Mouse (Mus musculus) A20 (cell line): Measurements from ENCODE around the gene Ralgps1.

Experiments
- DNase-seq: peaks from one replicate; pipeline ENCODE4 v3.0.0-alpha.2; 2011; ENCODE audit warnings: low read depth, low spot score

The Ralgps1 gene

DNA sequence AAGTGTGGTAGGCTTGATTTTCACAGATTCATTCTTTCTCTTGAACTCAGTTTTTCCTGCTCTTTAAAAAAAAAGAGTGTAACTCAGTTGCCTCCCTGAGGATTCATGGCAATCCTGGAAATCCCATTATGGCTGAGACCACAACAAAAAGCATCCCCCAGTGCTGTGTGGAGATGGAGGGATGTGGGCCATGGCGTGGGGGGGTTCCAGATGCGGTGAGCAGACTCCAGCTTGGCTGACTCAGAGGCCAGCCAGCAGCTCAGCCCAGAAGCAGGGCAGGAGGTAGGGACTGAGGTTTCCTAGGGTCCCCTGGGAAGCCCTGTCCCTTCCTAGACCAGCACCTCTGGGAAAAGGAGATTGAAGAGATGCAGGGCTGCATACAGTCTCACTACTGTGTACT is 194.4 kb downstream of the Ralgps1 start:
- no peak for DNase-seq

DNA sequence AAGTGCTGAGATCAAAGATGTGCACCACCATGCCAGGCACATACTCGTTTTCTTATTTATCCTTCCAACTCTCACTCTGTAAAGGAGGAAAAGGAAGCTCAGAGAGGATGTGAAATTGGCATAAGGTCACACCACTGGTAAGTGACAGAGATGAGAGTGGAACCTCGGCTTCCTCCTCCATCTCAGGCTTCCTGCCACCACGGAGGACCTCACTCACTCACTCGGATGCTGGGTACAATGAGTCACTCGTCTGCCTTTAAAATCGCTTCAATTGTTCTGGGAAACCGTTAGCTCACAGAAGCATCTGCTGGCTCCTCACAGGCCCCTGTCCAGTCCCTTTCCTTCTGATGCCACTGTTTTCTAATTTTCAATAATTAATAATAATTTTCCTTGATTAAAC is 194.8 kb downstream of the Ralgps1 start:
- no peak for DNase-seq

DNA sequence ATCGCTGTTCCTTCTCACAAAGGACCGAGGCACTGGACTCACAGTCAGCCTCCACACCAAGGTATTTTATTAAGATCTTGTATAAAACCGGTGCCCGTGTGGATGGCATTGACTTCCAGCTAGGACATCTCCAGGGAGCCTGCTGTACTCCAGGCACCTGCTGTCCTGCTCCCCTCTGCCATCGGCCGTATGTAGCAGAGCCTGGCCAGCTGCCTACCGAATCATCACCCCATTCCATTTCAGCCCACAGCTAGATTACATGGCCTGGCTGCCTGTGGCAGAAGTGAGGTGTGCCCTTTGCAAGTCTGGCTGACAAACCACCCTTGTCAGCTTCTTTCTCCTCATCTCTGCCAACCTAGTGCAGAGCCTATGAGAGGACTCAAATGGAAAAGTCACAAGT is 197.6 kb downstream of the Ralgps1 start:
- no peak for DNase-seq

DNA sequence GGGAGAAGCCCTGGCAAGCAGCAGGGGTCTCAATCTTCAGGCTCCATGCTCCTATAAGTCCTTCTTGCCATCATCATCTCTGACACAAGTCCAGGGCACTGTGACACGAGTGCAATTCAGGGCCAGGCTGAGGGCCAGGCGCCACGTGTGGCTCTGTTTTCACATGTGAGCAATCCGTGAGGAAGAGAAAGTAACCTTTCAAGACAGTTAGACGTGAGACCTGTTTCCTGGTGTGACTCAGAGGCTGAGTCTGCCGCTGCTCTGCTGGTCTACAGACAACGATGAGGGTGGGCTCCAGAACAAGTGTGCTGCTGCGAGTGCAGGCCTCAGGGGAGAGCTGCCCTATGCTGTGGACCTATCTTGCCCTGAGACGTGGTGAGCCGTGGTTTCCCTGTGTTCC is 198.2 kb downstream of the Ralgps1 start:
- DNase-seq = peak; percentile 14

DNA sequence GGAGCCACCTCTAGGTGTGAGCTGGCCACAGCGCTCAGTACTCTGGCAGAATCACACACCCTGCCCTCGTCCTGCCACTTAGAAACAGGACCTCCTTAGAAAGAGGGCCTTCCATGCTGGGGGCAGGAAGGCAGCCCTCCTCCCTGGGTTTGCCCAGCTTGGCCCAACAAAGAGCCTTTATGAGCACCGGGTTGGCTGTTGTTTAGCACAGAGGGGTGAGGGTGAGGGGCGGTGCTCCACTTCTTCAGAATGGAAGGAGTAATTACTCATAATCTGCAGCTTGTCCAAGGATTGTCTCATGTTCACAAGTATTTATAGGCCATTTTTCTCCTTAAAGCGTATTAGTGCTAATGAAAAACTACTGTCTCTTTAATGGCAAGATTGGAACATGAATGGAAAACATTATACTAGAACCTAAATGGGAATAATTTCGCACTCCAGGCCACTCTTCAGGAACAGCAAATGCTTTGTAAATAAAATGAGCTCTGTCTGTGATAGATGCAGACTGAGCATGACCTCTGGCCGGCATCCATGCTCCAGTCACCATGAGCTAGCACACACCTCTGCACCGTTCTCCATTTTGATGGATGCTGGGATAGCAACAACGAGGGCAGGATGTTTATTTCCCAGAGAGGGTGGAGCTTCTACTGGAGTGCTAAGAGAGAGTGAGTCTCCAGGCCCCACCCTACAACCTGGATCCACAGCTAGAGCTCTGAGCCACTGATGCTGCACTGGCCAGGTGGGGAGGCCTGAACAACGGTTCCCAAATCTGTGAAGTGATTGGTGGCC is 200.3 kb downstream of the Ralgps1 start:
- DNase-seq = no peak

DNA sequence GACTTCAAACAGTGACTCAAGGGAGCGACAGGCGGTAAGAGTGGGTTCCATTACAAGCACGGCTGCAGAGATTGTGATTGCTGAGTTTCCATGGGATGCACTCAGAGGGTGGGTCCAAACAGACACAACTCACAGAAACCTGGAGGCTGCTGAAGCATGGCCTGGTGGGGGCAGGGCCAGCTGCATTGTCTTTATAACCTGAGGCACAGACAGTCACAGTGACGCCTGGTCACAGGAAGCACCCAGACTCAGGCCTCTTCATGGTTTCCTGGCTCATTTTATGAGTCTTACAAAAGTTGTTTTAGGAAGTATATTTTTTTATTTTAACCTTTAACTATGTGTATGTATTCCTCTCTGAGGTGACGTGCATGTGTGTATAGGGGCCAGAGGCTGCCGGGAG is 201.8 kb downstream of the Ralgps1 start:
- DNase-seq = no peak

DNA sequence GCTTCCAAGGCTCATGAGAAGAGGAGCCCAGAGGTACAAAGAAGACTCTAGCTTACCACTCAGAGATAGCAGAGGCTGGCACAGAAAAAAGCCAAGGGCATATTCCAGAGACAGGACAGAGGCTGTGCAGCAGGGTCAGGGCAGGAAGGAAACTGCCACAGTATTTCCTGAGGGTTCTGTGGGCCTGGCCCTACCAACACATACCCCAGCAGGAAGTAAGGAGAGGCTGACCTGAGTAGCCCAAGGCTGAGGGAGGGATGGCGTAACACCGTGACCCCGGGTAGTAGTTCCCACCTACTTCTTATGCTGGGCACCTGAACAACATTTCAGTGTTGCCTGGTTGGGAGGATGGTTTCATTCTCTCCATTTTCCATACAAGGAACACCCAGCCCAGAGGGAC is 204.2 kb downstream of the Ralgps1 start:
- no peak for DNase-seq

DNA sequence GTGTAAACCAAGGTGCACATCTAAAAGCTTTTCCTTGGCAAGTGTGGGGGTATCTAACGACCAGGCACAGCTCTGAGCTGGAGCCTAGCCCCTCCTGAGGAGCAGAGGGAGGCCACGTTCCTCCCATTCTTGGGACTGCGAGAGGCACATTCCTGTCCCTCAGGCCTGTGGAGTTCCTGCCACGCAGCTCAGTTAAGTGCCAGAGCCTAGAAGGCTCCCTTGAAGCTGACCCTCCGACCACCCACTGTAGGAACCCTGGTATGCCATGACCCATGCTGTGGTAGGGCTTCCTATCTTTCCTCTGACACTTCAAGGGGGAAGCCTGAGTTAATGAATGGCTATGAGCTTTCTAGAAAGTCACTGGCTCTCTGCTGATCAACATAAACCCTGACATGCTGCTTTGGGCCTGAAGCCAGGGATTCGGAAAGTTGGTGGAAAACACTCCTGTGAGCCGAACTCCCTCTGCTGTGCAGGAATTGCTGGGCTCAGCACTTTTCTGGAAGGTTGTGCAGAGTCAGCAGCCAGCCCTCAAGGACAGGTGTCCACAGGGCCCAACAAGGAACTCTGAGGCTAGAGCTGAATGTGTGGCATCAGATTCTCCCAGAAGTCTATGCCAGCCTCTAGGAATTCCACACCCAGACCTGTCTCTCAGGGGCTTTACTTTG is 205.4 kb downstream of the Ralgps1 start:
- DNase-seq = no peak

DNA sequence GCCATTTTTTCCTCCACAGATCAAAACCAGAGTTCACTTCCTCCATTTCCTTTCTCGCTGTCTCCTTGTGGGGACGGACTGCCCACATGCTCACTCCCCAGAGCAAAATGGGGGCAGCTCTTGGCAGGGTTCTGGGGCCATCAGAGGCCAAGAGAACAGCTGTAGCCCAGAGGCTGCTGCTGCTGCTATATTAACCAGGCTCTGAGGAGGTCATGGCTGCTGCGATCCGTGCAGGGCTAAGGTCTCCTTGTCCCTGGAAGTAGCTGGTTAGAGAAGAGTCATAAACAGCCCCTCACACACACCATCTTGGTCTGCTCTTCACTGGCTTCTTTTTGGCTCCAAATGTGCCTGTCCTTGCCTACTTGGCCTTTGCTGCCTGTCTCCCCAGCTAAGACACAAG is 206.1 kb downstream of the Ralgps1 start:
- DNase-seq = no peak

DNA sequence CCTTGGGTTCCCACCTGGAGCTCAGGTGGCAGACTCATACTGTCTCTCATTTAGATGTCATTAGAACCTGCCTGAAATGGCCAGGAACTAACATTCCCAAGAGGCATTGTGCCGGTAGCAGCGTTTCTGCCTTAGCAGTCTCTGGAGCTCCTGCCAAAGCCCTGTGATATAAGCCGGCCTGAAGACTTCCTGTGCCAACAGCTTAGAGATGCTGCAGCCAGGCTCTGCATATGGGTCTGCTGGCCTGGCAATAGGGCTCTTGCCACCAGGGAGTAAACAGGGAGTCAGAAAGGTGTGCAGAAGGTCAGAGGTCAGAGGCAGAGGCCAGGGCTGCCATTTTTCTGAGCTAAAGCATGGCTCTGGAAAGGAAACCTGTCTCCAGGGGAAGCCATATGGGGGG is 206.6 kb downstream of the Ralgps1 start:
- DNase-seq = no peak

DNA sequence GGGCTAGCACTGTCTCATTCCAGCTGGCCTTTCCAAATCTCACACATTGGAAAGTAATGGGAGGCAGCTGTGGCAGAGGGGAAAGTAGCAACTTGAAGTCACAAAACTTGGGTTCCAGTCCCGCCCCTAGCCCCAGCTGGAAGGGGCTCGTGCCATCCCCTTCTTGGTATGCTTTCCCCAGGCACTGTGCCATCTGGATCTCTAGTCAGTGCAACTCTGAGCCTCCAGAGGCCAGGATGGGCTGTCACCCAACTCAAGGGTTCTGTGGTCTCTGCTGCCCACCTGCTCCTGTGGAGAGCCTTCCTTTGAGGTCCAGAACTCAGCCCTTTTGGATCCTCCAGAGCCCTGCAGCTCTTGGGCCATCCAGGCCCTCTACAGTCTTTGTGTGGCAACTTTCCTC is 209.2 kb downstream of the Ralgps1 start:
- DNase-seq = no peak

DNA sequence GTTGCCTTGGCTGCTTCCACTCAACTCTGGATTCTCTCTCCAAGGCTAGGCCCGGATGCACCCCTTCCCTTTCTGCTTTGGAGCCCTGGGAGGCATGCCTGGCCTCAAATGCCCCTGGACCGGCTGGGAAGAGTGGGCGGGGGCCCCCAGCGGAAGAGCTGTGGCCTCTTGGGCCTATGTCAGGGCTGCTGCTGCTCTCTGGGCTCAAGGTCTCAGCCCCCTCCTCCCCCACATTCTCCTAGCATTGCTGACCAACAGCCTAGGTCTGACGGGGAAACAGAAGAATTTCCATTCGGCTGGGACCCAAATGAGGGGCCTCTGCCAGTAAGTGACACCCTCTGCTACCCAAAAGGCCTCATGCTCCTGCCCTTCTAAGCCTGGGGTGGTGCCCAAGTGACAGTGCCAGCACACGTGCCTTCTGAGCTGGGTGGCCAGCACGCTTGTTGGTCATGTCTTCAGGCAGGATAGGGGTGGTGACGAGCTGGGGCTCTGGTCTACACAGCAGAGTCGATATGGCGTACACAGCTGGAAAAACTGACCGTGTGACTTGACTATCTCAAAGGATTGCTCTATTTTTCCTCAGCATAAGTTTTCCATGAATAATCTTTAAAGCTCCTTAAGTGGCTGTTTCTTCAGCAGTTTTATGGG is 210.8 kb downstream of the Ralgps1 start:
- DNase-seq = no peak

DNA sequence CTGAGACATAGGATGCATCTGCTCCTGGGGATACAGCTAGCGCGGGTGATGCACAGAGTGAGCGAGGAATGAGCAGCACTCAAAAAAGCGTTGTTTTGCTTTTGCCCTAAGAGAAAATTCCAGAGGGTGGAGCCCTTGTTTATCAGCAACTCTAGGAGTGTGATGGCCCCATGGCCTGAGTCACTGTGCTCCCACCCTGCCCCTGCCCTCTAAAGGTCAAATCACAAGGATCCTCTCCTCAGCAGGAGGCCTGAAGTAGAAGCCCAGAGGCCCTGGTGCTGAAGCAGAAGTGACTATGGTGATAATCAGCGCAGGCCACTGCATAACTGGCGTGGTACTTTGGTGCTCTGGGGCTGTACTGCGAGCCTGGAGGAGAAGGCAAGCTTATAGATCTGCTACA is 211.7 kb downstream of the Ralgps1 start:
- DNase-seq = no peak

DNA sequence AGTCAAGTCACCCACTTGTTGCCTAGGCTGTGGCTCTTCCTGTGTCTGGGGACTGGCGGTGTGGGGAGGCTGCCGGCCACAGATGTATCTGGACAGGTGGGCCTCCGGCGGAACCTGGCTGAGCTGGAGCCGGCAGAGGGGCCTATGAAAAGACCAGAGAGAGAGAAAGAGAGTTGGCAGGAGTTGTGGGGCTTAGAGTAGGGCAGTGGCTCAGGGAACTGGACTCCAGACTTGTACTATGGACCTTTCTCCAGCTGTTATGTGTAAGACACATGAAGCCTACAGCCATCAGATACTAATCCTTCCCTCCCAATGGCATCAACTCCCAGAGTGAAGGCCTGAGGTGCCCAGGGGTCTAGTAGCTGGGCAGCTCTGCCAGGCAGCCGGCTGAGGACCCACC is 212.4 kb downstream of the Ralgps1 start:
- DNase-seq = no peak

DNA sequence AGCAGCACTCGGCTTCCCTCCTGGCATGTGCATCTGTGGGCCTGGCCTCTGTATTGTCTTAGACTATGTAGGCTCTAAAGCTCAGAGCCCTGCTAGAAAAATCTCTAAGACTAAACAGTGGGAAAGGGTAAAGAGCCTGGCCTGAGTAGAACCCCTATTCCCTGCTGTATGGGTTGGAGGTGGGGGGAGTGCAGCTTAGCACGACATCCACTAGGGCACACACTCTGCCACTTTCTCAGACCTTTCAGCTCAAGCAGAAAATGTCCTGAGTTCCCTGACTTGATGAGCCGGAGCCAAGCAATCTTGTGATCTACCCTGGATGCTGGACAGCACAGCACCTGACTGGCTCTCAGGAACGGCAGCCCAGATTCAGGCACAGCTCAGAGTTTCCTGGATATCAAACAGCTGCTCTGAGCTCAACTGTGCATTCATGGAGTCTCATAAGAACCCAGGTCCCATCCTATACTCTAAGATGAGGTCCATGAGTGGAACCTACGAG is 215.0 kb downstream of the Ralgps1 start:
- no peak for DNase-seq

DNA sequence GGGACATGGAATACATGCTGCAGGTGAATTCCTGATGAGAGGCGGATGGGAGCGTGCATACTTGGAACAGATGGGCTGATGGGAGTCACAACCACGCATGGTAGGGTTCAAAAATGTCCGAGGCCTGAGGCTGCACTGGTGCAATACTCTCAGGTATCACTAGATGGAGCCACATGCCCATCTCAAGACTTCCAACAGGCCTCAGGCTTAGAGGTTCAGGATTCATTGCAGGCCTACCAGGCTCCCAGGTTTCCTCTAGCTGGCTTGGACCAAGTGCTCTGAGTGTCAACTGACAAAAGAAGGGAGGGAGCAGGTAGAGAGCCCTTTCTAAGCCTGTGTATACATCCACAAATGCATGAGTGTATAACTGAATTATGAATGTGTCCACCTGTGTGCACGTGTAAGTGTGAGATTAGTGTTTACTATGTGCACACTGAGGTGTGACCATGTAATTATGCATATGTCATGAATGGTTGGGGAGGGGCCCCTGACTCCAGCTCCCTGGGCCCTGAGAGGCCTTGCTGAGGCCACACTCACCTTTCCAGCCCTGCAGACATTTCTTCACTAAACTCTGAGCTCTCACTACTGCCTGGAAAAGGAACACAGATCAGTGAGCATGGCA is 216.4 kb downstream of the Ralgps1 start:
- DNase-seq = peak; percentile 64

DNA sequence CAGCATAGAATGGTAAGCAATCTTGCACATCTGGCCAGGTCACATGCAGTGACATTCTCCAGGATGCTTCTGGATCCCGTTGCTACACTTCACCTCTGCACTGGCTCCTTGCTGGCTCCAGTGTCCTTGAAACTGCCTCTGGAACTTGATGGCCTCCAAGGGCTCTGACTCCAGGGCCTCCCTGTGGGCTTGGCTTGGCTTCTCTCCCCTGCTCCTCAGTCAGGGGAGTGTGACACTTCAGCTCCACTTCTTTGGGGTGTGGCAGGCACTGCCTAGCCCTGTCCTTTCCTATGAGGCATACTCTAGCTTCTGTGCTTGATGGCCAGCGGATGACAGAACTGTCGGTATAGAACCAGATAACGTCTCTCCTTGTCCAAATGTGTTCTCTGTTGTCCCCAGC is 224.3 kb downstream of the Ralgps1 start:
- DNase-seq = no peak

DNA sequence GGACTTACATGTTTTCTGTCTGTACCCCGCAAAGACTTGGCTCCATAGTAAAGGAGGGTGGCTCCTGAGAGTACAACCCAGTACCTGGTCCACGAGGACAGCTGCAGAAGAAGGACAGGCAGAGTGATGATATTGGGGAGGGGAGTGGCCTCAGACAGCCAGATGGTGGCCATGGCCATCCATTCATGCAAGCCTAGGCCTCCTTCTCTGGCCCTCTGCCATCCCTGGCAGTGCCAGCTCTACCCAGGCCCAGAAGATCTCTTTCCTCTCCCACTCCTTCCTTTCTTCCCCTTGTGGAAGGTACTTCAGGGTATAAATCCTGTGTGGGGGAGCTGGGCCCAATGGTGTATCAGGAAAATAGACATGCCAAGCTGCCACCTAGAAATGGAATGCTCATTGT is 228.0 kb downstream of the Ralgps1 start:
- no peak for DNase-seq

DNA sequence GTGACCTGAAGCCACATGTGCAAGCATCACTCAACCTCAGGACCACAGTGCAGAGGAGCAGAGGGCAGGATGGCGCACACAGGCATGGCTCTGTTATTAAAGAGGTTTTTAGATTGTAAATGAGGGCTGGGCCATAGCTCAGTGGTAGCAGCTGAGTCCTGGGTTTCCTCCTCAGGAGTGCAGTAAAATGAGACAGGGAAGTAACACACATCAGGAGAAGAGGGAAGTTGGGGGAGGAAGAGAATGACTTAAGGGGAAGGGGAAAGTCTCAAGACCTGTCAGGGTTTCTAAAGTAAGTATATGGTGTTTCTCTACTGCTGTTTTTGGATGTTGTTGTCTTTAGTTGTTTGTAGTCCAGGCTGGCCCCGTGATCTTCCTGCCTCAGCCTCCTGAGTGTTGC is 232.8 kb downstream of the Ralgps1 start:
- no peak for DNase-seq

DNA sequence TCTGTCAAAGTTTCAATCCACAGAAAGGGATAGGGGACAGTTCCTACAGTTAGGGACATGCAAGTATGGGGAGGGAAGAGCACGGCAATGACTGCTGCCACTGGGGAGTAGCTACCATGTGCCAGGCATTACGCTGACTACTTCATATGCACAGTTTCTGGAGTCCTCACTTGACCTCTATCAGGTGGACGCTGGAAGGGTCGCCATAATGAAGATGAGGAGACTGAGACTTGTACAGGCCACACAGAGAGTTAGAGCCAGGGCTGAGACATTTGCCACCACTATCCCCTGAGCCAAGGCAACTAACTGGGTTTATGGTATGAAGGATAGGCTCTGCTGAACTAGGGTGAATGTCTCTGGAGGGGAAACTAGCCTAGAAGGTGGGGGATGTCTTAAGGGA is 233.6 kb downstream of the Ralgps1 start:
- DNase-seq = no peak

DNA sequence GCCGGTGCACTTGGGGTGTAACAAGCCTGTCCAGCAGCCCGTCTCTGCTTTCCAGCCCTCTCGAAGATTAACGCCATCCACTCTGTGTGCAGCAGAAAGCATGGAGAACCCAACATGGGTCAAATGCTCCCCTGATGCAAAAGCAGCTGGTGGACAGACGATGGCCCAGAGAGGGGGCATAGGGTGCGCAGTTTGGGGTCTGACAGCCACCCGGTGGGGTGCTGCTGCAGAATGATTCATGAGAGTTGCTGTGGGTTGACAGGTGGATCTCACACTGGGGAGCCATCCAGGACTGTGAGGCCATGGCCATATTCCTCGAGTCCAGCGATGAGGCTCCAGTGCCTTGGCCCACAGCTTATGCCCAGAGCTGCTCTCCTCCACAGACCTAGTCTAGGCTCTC is 234.0 kb downstream of the Ralgps1 start:
- DNase-seq = no peak

DNA sequence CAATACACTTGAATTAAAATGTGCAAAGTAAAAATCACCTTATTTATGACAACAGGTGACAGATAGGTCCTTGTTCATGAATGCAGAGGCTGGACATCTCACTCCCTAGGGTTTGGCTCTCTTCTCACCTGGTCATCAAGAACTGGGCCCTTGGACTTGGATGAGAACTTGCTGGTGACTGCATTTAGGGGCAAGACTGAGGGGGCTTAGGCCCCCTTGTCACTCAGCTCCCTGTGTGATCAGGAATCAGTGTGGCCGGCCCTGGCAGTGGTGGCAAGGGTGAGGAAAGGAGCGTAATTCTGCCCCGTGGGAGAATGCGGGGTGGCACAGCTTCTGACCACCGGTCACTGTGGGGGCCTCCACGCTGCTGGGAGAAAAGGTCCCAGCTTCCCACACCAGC is 234.9 kb downstream of the Ralgps1 start:
- DNase-seq = no peak
